Mouse (Mus musculus) layer of hippocampus, adult 2 months (tissue): Measurements from ENCODE around the gene Lsm11. TPM values are rescaled to one million over a fixed set of nuclear protein-coding genes. Genes with fewer than 3 reads are reported as not detected.
A peak's percentile ranks its signal among the peaks of the same experiment; 100 is the strongest.
"Not testable (repeated sequence)": the region's sequence is repeated elsewhere in the genome, so short reads cannot be mapped to it uniquely, and the experiment has no call there.

ENCODE experiments used
- DNase-seq, 2 experiments: peaks; one replicate each; pipeline ENCODE4 v3.0.0; 2022; ENCODE audit warnings: low spot score in 2 of 2
- H3K27ac ChIP-seq: fragments of 200-600 bp; 2 replicates; pipeline ENCODE4 v1.8.1; 2022
- H3K4me3 ChIP-seq: fragments of 200-600 bp; 2 replicates; pipeline ENCODE4 v1.8.1; 2022; ENCODE audit warnings: mild to moderate bottlenecking
- CTCF ChIP-seq: fragments of 200-600 bp; conservative IDR thresholded peaks from 2 replicates; pipeline ENCODE4 v1.8.1; 2022; ENCODE audit warnings: antibody characterized with exemption, mild to moderate bottlenecking, moderate library complexity
- total RNA-seq, 2 experiments: library from RNA; stranded (reverse); gene quantifications; 2 replicates each; pipeline ENCODE4 v1.2.3; 2021

The Lsm11 gene
- total RNA-seq, 2 experiments from 2014 or later = 24.6 to 30.8 TPM

DNA sequence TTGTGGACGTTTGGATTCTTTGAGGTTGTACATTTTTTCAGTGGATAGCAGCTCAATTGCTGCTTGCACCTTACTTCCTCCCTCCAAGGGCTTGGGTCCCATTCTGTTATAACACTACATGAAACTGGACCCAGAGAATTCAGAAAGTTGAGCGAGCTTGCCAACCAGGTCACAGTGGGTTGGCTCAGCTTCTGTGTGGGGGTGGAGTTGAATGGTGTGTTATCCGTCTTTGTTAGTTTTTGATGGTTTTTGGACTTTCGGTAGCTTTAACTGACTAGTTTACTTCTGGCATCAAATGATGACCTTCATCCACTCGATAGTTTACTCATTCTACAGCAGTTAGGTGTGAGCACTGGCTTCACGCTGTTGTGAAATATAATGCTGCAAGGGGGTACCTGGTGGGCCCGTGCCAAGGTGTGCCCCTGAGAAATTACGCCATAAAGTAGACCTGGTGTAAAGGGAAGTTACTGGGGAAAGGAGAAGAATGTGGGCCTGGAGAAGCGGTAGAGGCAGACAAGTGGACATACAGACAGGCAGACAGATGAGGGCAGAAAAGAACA, 56.2 kb downstream of the Lsm11 start:
- no peak for TF ChIP-seq CTCF
- DNase-seq = no peak
- H3K4me3 ChIP-seq = no peak overlapping the region
- no peak overlapping the region for H3K27ac ChIP-seq

DNA sequence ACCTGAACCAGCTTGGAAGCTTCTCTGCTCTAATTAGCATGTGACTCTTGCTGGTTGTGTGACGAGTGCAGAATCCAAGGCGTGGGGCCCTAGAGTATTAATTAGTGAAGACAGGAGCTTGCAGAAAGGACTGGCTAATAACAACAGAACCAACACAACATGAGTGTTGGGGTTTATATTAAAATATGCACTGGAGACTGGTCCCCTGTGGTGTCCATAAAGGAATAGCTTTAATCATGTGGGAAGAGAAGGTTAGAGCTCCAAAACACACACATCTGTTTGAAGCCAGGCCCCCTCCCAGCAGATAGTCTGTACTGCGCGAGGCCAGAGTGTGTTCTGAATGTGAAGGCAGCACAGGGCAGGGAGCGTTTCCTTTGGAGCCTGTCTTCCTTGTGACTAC, 58.1 kb downstream of the Lsm11 start:
- no peak for TF ChIP-seq CTCF
- no peak overlapping the region for H3K4me3 ChIP-seq
- no peak overlapping the region for H3K27ac ChIP-seq
- no peak for DNase-seq

DNA sequence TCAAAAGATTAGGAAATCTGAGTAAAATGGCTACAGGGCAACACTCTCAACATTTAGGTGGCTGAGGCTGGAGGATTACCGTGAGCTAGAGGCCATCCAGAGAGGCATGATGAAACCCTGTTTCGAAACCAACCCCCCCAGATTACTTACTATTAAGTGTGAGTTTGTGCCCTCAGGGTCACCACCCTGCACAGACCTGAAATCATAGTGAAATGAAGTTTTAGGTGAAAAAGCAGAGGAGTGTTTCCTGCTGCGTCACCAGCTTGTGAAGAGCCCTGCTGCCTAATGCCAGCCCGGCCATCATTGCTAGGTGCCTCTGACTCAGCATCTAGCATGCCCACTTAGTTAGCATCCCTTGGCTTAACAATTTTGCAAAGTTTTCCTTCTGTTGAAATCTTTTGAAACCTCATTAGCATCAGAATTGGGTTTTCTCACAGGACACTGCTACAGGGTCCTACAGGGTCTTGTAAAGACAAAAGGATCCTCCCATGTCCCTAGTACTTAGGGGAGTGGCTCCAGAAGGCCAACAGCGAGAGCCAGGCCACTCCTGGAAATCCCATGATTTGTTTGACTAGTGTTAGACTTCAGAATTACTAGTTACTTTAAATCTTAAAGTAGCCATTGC, 59.0 kb downstream of the Lsm11 start:
- no peak overlapping the region for H3K4me3 ChIP-seq
- no peak for TF ChIP-seq CTCF
- no peak for DNase-seq
- H3K27ac ChIP-seq = no peak overlapping the region

DNA sequence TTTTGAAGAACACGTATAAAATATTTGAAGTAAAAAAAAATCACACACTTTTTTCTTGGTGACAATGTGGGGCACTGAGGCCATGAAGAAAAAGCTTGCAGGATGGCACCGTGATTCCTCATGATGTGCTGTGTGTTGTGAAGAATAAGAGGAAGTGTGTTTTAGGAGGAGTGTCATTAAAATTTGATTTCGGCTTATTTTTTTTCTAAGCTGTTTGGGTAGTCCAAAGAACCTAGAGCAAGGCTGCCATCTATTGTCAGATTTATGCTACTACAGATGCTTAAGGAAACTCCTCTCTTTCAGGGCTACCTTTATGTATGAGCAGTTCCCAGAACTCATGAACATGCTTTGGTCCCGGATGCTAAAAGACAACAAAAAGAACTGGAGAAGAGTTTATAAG, 60.7 kb downstream of the Lsm11 start:
- peak; percentile 94 for TF ChIP-seq CTCF
- Histone ChIP-seq H3K4me3 (no peak overlapping the region), H3K27ac (no peak overlapping the region)
- peak; percentile 16 to 42 for DNase-seq

DNA sequence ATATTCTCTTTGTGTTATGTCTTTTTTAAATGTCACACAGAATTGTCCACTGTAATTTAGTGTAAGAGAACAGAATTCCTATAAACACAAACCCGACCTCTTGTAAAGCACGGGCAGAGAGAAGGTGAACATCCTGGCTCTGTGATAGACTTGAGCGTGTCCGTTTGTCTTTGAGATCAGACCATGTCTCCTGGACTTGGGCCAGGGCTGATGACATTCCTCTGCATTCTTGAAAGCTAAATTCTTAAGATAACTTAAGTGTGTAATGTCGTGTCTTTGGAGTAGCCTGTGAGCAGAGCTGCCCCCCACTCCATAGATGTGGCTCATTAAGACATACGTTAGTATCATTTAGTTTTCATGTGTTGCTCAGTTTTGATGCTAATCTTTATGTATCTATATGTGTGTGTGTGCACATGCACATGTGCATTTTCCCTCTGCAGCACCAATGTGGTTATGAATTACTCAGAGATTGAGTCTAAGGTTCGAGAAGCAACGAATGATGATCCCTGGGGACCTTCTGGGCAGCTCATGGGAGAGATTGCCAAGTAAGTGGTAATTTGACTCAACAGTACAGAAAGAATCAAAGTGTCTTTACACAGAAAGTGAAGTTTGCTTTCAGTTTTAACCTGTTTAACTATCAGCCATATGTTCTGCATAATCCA, 61.3 kb downstream of the Lsm11 start:
- H3K4me3 ChIP-seq = no peak overlapping the region
- TF ChIP-seq CTCF = no peak
- no peak overlapping the region for H3K27ac ChIP-seq
- DNase-seq = no peak

DNA sequence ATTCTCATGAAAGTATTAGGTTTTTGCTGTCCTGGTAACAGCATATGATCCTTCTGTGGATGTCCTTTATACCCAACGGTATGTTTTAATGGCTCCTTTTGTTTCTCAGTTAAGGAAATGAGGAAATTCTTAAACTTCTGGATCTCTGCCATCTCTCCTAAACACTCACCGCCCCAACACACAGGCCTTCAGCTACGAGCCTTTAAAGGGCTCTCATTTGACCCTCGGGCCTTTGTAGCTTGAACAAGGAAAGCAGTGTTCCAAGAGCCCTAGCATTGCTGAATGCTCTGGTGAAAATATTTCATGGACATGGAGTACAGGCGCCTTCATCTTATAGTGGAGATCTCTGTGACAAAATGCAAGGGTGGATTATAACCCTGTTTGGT, 63.1 kb downstream of the Lsm11 start:
- Histone ChIP-seq H3K27ac (no peak overlapping the region; the same call in 1 of the 2 replicates), H3K4me3 (no peak overlapping the region)
- TF ChIP-seq CTCF = no peak
- DNase-seq = no peak

DNA sequence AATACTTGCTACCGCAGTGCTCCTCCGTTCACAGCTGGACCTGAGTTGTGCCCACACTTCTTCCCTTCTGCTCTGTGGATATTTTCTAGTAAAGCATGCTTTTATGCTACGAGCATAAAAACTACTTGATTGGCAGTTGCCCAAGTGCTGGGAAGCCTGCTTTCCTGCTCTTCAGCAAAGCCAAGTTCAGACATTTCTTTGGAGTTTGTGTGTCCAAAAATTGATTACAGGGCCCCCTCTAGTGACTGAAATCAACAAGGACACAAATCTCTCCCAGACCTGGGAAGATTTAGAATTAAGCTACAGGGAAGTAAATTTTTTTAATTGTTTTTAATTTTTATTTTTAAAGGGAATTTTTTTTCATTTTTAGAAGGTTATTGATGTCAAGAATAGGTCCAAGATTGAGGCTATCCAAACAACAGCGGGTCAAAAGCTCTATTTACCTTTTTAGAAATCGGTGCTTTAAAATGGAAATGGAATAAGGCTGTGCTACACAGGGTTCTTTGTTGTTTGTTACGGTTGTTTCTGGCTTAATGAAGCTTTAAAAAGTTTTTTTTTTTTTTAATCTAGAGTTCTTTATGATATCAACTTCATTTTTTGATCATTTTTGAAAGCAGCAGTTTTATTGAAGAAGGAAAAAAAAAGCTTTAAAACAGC, 63.6 kb downstream of the Lsm11 start:
- TF ChIP-seq CTCF = peak; percentile 84
- Histone ChIP-seq H3K27ac (no peak overlapping the region), H3K4me3 (no peak overlapping the region)
- peak; percentile 41 to 53 for DNase-seq

DNA sequence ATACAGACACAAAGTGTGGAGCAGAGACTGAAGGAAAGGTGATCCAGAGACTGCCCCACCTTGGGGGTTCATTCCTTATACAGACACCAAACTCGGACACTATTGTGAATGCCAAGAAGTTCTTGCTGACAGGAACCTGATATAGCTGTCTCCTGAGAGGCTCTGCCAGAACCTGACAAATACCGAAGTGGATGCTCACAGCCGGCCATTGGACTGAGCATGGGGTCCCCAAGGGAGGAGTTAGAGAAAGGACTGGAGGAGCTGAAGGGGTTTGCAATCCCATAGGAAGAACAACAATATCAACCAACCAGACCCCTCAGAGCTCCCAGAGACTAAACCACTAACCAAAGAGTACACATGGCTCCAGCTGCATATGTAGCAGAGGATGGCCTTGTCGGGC, 65.4 kb downstream of the Lsm11 start:
- H3K27ac ChIP-seq, DNase-seq, H3K4me3 ChIP-seq: not testable (repeated sequence)

Other genes starting within 250 kb of the Lsm11 start
- 10 to 100 TPM; 53.2 to 55.4 TPM for gene Clint1, start 92.9 kb downstream of the Lsm11 start, total RNA-seq
- gene Thg1l, start 10.6 kb upstream of the Lsm11 start, total RNA-seq = 10 to 100 TPM in 1 of 2 experiments, 1 to 10 TPM in 1; 9.4 to 12.2 TPM
- gene Sox30, start 35.4 kb upstream of the Lsm11 start, total RNA-seq = under 1 TPM in 1 of 2 experiments, not detected in 1; 0.15 TPM
- 1 to 10 TPM in 1 of 2 experiments, under 1 TPM in 1; 0.82 to 1.6 TPM for gene Gm12166, start 107.4 kb upstream of the Lsm11 start, total RNA-seq
- gene Adam19, start 111.1 kb upstream of the Lsm11 start, total RNA-seq = 10 to 100 TPM; 11.3 to 12.6 TPM
- 1 to 10 TPM; 1.3 to 1.7 TPM for gene Nipal4, start 221.6 kb upstream of the Lsm11 start, total RNA-seq